Mouse (Mus musculus): Measurements from ENCODE around the gene Arhgef40. TPM values are rescaled to one million over a fixed set of nuclear protein-coding genes. Genes with fewer than 3 reads are reported as not detected.

The Arhgef40 gene
- polyA plus RNA-seq, 1 experiment from 2014 or later, result 64.4 TPM

DNA sequence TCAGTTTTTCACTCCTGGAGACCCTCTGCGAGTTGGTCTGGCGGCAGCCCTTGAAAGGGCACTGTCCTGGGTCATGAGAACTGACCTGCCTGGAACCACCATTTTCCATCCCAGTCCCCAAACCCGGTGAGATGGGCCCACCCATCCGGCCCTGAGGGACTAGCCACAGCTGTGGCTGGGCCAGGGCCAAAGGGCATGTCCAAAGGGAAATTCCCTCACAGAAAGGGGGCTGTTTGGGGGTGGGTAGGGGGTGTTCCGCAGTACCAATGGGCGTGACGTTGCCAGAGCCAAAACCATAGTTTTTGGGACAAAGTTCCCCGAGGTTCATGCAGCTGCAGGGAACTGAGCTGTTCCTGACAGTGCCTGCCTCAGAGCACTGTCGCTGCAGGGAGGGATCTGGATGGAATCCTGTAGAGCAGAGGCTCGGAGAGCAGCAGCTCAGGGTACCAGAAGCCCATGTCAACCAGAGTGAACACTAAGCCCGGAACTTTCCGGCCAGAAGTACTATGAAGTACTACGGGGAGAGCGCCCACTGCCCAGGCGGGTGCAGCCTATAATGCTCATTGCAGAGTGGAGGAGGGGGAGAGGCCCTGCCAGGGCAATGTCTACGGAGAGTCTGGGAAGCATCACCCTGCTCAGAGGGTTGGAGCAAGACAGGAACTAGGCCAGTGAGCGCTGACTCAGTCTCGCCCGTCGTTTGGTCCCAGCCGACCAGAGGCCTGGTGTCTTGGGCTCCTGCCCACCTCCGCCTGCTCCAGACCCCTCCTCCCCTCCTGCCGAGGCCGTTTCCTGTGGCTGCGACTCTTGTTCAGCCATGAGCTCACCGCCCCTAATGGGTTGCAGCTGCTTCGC lies 1.0 kb downstream of the Arhgef40 start:
- 2% methylated on average over 27 of the region's 27 CpGs for WGBS
- Histone ChIP-seq H3K36me3 (peaks cover 18% of the 10 kb centered on the region), H3K27ac (peak overlapping the region; percentile 96), H3K4me1 (replicated peaks) (peaks cover 20% of the 10 kb centered on the region), H3K9ac (peak overlapping the region; percentile 75), H3K9me3 (no peaks in the 10 kb centered on the region), H3K4me2 (replicated peaks) (peak overlapping the region; percentile 90), H3K27me3 (replicated peaks) (no peaks in the 10 kb centered on the region), H3K4me3 (replicated peaks) (peak overlapping the region; percentile 78)
- ATAC-seq, result peak; percentile 81

DNA sequence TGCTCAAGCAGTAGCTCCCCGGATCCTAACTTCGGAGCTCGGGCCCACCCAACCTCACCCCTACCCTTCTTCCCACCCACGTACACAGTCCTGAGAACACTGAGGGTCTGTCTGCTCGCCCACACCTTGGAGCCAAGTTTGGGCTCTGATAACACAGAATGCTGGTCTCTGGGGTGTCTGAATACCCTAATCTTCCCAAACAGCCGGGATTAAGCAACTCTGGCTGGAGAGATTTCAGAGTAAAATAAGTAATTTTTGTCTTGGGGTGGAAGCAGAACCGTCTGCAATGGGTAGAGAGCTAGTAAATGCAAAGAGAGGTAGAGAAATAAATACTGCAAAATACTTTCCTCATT lies 1.6 kb downstream of the Arhgef40 start:
- H3K4me2 ChIP-seq (replicated peaks), result peak overlapping the region; percentile 90
- 16% methylated on average over 7 of the region's 7 CpGs for WGBS

DNA sequence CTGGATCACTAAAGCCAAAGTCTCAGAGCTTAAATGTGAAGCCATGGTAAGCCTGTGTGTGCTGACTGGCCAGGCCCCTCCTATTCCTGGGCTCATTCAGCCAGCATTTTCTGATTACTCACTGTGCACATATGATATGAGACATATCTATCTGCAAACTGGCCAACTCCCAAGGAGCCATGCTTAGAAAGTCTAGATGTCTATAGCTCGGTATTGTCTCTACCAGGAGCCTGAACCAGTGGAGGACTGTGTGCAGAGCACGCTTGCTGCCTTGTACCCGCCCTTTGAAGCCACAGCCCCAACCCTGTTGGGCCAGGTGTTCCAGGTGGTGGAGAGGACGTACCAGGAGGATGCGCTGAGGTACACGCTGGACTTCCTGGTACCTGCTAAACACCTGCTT lies 2.7 kb downstream of the Arhgef40 start:
- Histone ChIP-seq H3K27me3 (replicated peaks) (no peaks in the 10 kb centered on the region), H3K9me3 (no peaks in the 10 kb centered on the region), H3K4me2 (replicated peaks) (peak overlapping the region; percentile 90), H3K4me1 (replicated peaks) (peaks cover 20% of the 10 kb centered on the region), H3K4me3 (replicated peaks) (no peak overlapping the region), H3K36me3 (peaks cover 25% of the 10 kb centered on the region), H3K9ac (no peak overlapping the region), H3K27ac (no peak overlapping the region)
- 85% methylated on average over 6 of the region's 6 CpGs for WGBS
- no peak for ATAC-seq

More for the DNA sequence above, 1.6 kb downstream of the Arhgef40 start:
- H3K36me3 ChIP-seq, result peaks cover 18% of the 10 kb centered on the region
- H3K27me3 ChIP-seq (replicated peaks), result no peaks in the 10 kb centered on the region
- H3K4me3 ChIP-seq (replicated peaks), result peak overlapping the region; percentile 78
- peak overlapping the region; percentile 96 for H3K27ac ChIP-seq
- peak overlapping the region; percentile 75 for H3K9ac ChIP-seq
- peaks cover 20% of the 10 kb centered on the region for H3K4me1 ChIP-seq (replicated peaks)
- ATAC-seq, result no peak
- no peaks in the 10 kb centered on the region for H3K9me3 ChIP-seq

DNA sequence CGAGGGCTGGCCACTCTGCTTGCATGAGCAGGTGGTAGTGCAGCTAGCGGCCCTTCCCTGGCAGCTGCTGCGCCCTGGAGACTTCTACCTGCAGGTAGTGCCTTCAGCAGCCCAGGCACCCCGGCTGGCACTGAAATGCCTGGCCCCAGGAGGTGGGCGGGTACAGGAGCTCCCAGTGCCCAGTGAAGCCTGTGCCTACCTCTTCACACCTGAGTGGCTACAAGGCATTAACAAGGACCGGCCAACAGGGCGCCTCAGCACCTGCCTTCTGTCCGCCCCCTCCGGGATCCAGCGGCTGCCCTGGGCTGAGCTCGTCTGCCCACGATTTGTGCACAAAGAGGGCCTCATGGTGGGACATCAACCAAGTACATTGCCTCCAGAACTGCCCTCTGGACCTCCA lies 4.2 kb downstream of the Arhgef40 start:
- peaks cover 20% of the 10 kb centered on the region for H3K4me1 ChIP-seq (replicated peaks)
- ATAC-seq, result no peak

DNA sequence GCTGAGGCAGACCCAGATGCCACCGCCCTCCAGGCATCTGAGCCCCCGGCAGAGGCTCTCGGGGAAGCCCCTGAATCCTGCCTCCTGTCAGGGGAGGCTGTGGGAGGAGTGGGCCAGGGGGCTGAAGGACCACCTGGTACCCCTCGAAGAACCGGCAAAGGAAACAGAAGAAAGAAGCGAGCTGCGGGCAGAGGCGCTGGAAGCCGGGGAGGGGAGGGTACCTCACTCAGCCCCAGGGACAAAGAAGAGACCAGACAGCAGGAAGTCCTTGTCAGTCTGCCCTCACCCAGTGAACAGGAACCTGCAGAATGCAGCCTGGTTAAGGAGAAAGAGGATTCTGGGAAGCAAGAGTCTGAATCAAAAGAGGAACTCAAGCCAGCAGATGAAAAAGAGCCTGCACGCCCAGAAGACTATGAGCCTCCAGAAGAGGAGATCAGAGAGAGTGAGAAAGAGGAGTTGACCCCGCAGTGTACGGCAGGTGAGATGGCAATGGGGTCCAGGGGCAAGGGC lies 5.0 kb downstream of the Arhgef40 start:
- H3K4me2 ChIP-seq (replicated peaks), result no peak overlapping the region
- H3K9me3 ChIP-seq, result no peaks in the 10 kb centered on the region
- H3K27me3 ChIP-seq (replicated peaks), result no peaks in the 10 kb centered on the region
- no peak for ATAC-seq
- H3K27ac ChIP-seq, result no peak overlapping the region
- H3K4me3 ChIP-seq (replicated peaks), result no peak overlapping the region
- peaks cover 16% of the 10 kb centered on the region for H3K4me1 ChIP-seq (replicated peaks)
- H3K36me3 ChIP-seq, result peaks cover 34% of the 10 kb centered on the region
- no peak overlapping the region for H3K9ac ChIP-seq
- 70% methylated on average over 12 of the region's 12 CpGs for WGBS

More for the DNA sequence above, 4.2 kb downstream of the Arhgef40 start:
- no peaks in the 10 kb centered on the region for H3K9me3 ChIP-seq
- H3K9ac ChIP-seq, result no peak overlapping the region
- peaks cover 30% of the 10 kb centered on the region for H3K36me3 ChIP-seq
- no peaks in the 10 kb centered on the region for H3K27me3 ChIP-seq (replicated peaks)
- no peak overlapping the region for H3K27ac ChIP-seq
- H3K4me3 ChIP-seq (replicated peaks), result no peak overlapping the region
- H3K4me2 ChIP-seq (replicated peaks), result no peak overlapping the region
- 84% methylated on average over 12 of the region's 12 CpGs for WGBS

DNA sequence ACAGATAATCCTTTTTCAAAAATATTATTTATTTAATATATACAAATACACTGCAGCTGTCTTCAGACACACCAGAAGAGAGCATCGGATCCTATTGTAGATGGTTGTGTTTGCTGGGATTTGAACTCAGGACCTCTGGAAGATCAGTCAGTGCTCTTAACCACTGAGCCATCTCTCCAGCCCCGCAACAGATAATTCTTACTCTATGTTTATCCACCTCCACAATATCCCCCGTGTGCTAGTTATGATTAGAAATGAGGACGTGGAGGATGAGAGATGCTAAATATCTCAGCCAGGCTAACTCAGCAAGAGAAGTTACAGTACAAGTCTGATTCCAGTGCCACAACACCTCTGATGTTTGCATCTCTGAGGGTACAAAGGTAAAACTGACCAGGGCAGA lies 9.9 kb downstream of the Arhgef40 start:
- ATAC-seq, result no peak
- Histone ChIP-seq H3K9me3 (no peaks in the 10 kb centered on the region), H3K36me3 (peaks cover 48% of the 10 kb centered on the region), H3K4me2 (replicated peaks) (no peak overlapping the region), H3K27me3 (replicated peaks) (no peaks in the 10 kb centered on the region), H3K27ac (no peak overlapping the region), H3K4me1 (replicated peaks) (no peaks in the 10 kb centered on the region), H3K9ac (no peak overlapping the region), H3K4me3 (replicated peaks) (no peak overlapping the region)
- 86% methylated on average over 4 of the region's 4 CpGs for WGBS

DNA sequence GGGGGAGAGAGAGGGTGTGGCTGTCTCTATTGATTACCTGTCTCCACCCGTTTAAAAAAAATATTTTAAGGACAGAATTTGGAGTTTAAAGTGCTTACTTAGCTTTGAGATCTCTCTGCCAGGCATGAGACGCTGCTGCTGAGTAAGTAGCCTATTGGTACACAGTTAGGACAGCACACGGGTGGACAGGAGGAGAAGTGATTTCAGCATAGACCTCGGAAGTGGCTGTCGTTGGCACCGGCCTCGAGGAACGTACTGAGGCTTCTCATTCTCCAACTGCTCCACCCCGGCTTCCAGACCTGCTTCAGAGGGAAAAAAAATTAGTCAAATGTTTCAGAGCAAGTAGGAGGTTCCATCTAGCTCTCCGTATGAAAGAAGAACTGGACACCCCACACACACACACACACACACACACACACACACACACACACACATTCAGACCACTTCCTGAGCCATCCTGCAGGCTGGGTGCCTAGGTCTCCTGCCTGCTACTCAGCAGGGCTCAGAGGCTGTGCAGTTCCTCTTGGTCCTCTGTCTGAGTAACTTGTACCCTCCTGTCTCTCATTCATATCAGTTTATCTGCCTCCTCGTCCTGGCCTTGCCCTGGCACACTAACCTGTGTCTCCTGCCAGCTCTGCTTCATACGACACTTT lies 10.8 kb downstream of the Arhgef40 start:
- WGBS, result 72% methylated on average over 12 of the region's 12 CpGs
- H3K27me3 ChIP-seq (replicated peaks), result no peaks in the 10 kb centered on the region
- peaks cover 49% of the 10 kb centered on the region for H3K36me3 ChIP-seq

DNA sequence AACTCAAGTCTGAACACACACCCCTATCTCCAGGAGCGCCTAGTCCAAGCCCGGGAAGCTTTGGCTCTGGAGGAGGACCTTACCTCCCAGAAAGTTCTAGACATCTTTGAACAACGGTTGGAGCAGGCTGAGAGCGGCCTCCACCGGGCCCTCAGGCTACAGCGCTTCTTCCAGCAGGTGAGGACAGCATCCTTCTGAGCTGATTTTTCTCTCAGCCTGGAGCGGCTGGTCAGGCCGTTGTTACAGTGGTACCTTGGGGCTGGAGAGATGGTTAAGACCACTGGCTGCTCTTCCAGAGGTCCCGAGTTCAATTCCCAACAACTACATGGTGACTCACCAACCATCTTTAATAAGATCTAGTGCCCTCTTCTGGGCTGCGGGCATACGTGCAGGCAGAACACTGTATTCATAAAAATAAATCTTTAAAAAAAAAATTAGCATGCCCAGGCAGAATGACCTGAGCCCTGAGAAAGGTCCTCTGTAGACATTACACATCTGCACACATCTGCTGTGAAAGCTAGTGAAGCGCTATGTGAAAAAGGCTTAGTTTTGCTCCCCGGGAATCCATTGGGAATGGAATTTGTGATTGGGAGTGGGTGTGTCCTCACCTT lies 11.8 kb downstream of the Arhgef40 start:
- whole genome bisulfite sequencing, result 89% methylated on average over 13 of the region's 13 CpGs
- no peak overlapping the region for H3K4me2 ChIP-seq (replicated peaks)
- H3K4me3 ChIP-seq (replicated peaks), result no peak overlapping the region
- H3K9ac ChIP-seq, result no peak overlapping the region
- H3K36me3 ChIP-seq, result peaks cover 49% of the 10 kb centered on the region
- H3K27me3 ChIP-seq (replicated peaks), result no peaks in the 10 kb centered on the region
- H3K4me1 ChIP-seq (replicated peaks), result no peaks in the 10 kb centered on the region
- H3K9me3 ChIP-seq, result no peaks in the 10 kb centered on the region
- H3K27ac ChIP-seq, result no peak overlapping the region
- no peak for ATAC-seq

More for the DNA sequence above, 10.8 kb downstream of the Arhgef40 start:
- Histone ChIP-seq H3K9ac (no peak overlapping the region), H3K9me3 (no peaks in the 10 kb centered on the region), H3K4me3 (replicated peaks) (no peak overlapping the region), H3K27ac (no peak overlapping the region), H3K4me1 (replicated peaks) (no peaks in the 10 kb centered on the region), H3K4me2 (replicated peaks) (no peak overlapping the region)
- no peak for ATAC-seq

DNA sequence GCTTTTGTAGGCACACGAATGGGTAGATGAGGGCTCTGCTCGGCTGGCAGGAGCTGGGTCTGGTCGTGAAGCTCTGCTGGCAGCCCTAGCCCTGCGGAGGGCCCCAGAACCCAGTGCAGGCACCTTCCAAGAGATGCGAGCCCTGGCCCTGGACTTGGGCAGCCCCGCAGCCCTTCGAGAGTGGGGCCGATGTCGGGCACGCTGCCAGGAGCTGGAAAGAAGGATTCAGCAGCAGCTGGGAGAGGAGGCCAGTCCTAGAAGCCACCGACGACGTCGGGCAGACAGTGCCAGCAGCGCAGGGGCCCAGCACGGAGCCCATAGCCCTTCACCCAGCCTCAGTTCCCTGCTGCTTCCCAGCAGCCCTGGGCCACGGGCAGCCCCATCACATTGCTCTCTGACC lies 12.3 kb downstream of the Arhgef40 start:
- Histone ChIP-seq H3K4me3 (replicated peaks) (no peak overlapping the region), H3K9ac (no peak overlapping the region), H3K27ac (no peak overlapping the region), H3K9me3 (no peaks in the 10 kb centered on the region), H3K4me2 (replicated peaks) (no peak overlapping the region), H3K36me3 (peaks cover 45% of the 10 kb centered on the region), H3K27me3 (replicated peaks) (no peaks in the 10 kb centered on the region), H3K4me1 (replicated peaks) (no peaks in the 10 kb centered on the region)
- no peak for ATAC-seq
- 65% methylated on average over 17 of the region's 17 CpGs for WGBS

DNA sequence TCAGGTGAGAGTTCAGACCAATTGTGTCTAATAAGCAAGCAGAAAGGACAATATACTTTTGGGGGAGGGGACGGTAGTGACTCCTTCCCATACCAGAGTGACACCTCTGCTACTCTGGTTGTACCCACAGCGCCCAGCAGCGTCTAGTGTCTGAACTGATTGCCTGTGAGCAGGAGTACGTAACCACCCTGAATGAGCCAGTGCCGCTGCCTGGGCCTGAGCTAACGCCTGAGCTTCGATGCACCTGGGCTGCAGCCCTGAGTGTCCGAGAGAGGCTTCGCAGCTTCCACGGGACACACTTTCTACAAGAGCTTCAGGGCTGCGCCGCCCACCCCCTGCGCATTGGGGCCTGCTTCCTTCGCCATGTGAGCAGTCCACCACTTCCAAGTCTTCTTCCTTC lies 13.0 kb downstream of the Arhgef40 start:
- no peak overlapping the region for H3K27ac ChIP-seq
- H3K27me3 ChIP-seq (replicated peaks), result no peaks in the 10 kb centered on the region
- peaks cover 49% of the 10 kb centered on the region for H3K36me3 ChIP-seq
- H3K9ac ChIP-seq, result no peak overlapping the region
- whole genome bisulfite sequencing, result 91% methylated on average over 14 of the region's 14 CpGs
- no peak overlapping the region for H3K4me3 ChIP-seq (replicated peaks)
- ATAC-seq, result no peak
- H3K4me2 ChIP-seq (replicated peaks), result no peak overlapping the region
- H3K4me1 ChIP-seq (replicated peaks), result no peaks in the 10 kb centered on the region
- no peaks in the 10 kb centered on the region for H3K9me3 ChIP-seq

DNA sequence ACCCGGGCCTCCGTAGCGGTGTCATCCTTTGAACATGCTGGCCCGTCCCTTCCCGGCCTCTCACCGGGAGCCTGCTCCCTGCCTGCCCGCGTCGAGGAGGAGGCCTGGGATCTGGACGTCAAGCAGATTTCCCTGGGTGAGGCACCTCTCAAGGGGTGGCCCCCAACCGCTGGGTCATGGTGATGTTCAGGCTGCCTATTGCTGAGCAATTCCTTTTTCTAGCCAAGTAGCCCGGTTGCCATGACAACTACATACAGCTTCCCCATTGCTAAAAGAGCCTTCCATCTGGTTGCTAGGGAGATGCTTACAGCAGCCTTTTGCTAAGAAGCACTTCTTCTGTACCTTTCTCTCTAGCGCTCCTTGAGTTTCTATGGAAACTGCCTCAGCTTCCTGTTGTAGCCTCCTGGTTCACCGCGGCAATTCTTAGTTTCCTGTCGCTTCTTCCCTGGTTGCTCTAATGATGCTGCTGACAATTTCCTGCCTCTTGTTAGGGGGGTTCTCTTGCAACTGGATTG lies 19.5 kb downstream of the Arhgef40 start:
- no peak overlapping the region for H3K9ac ChIP-seq
- peaks cover 55% of the 10 kb centered on the region for H3K36me3 ChIP-seq
- ATAC-seq, result peak; percentile 18; the same call in 1 of the 2 replicates
- 44% methylated on average over 16 of the region's 16 CpGs for WGBS
- H3K4me3 ChIP-seq (replicated peaks), result no peak overlapping the region
- H3K9me3 ChIP-seq, result no peaks in the 10 kb centered on the region
- H3K4me2 ChIP-seq (replicated peaks), result no peak overlapping the region
- peaks cover 7% of the 10 kb centered on the region for H3K4me1 ChIP-seq (replicated peaks)
- H3K27ac ChIP-seq, result no peak overlapping the region
- H3K27me3 ChIP-seq (replicated peaks), result no peaks in the 10 kb centered on the region

DNA sequence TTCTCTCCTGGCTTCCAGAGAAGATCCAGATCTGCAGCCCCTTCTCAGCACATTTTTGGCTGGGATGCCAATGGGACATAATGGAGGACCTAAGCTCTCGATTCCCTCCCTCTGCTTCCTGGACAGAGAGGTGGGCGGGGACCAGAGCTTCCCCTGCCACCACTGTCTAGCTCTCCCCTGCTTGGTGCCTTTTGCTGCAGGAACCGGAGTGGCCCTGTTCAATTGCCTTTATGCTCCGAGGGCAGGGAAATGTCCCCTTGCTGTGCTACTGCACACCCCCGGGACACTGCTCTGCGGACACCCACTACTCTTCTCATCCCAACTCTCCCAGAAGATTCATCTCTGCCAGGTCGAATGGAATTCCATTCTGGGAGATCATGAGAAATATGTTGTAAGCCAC lies 20.6 kb downstream of the Arhgef40 start:
- Histone ChIP-seq H3K4me1 (replicated peaks) (peaks cover 10% of the 10 kb centered on the region), H3K27me3 (replicated peaks) (no peaks in the 10 kb centered on the region), H3K36me3 (peaks cover 52% of the 10 kb centered on the region), H3K4me3 (replicated peaks) (no peak overlapping the region), H3K9me3 (no peaks in the 10 kb centered on the region), H3K27ac (0 out of 2 replicates have a peak overlapping the region, but pooled peaks have one; percentile 17), H3K9ac (no peak overlapping the region), H3K4me2 (replicated peaks) (no peak overlapping the region)
- ATAC-seq, result no peak
- 66% methylated on average over 7 of the region's 7 CpGs for WGBS
